Mouse (Mus musculus) midbrain, embryonic 13.5 days (tissue): ENCODE data around the gene Chaf1a. TPM values are rescaled to one million over a fixed set of nuclear protein-coding genes. Genes with fewer than 3 reads are reported as not detected.
"Not testable (repeated sequence)": the region's sequence is repeated elsewhere in the genome, so short reads cannot be mapped to it uniquely, and the experiment has no call there.

ENCODE experiments used
- ATAC-seq: fragments of 200-750 bp; cut with Nextera tagmentation; 2 replicates; pipeline ENCODE4 v1.8.0; 2017; ENCODE audit warnings: mild to moderate bottlenecking, moderate TSS enrichment, moderate library complexity
- H3K27ac ChIP-seq: fragments of 300-500 bp; sonication (generic); 2 replicates; pipeline ENCODE4 v1.5.1; 2015; ENCODE audit warnings: inconsistent platforms, mild to moderate bottlenecking, moderate library complexity
- H3K27me3 ChIP-seq: fragments of 300-500 bp; sonication (generic); 2 replicates; pipeline ENCODE4 v1.6.1; 2015; ENCODE audit warnings: mild to moderate bottlenecking, inconsistent platforms
- H3K36me3 ChIP-seq: fragments of 300-500 bp; sonication (generic); 2 replicates; pipeline ENCODE4 v1.6.1; 2015; ENCODE audit warnings: mild to moderate bottlenecking, inconsistent platforms
- H3K4me1 ChIP-seq: fragments of 300-500 bp; sonication (generic); replicated peaks from 2 replicates; pipeline ENCODE4 v1.6.1; 2015; ENCODE audit warnings: inconsistent platforms
- H3K4me2 ChIP-seq: fragments of 300-500 bp; sonication (generic); replicated peaks from 2 replicates; pipeline ENCODE4 v1.6.1; 2015; ENCODE audit warnings: moderate library complexity, mild to moderate bottlenecking, inconsistent platforms
- H3K4me3 ChIP-seq: fragments of 300-500 bp; sonication (generic); replicated peaks from 2 replicates; pipeline ENCODE4 v1.5.1; 2015; ENCODE audit warnings: mild to moderate bottlenecking, inconsistent platforms
- H3K9ac ChIP-seq: fragments of 300-500 bp; sonication (generic); replicated peaks from 2 replicates; pipeline ENCODE4 v1.6.1; 2015; ENCODE audit warnings: mild to moderate bottlenecking, inconsistent platforms
- H3K9me3 ChIP-seq: fragments of 300-500 bp; sonication (generic); 2 replicates; pipeline ENCODE4 v1.6.1; 2016; ENCODE audit warnings: mild to moderate bottlenecking, inconsistent platforms
- WGBS: fragments of 180-500 bp; shearing (Covaris S2); methylation state at CpG from one replicate; pipeline ENCODE4 v1.1.7; 2015; 5-methylcytosine and 5-hydroxymethylcytosine counted together
- polyA plus RNA-seq: library from polyadenylated mRNA; unstranded; fragments of >200 nt; fragmentation: Nextera tagmentation; extraction: Ambion mirVana; gene quantifications from 2 replicates; pipeline ENCODE4 v1.2.1, GENCODE M21; 2015

The Chaf1a gene
- polyA plus RNA-seq, 1 experiment from 2014 or later = 11.0 TPM

- Histone ChIP-seq H3K27me3 (no peaks in the 10 kb centered on the region), H3K27ac (no peak overlapping the region), H3K9me3 (no peaks in the 10 kb centered on the region), H3K36me3 (peaks cover 41% of the 10 kb centered on the region), H3K4me1 (no peaks in the 10 kb centered on the region), H3K4me3 (no peak overlapping the region), H3K4me2 (no peak overlapping the region), H3K9ac (no peak overlapping the region)
- WGBS = 57% methylated on average over 4 of the region's 4 CpGs
- peak; percentile 79 for ATAC-seq
Observed at GRCm38 (mm10) chr17:56055945-56056678, 15.9 kb downstream of the Chaf1a start.

- Histone ChIP-seq H3K4me1 (no peaks in the 10 kb centered on the region), H3K27ac (no peak overlapping the region), H3K27me3 (no peaks in the 10 kb centered on the region), H3K4me3 (no peak overlapping the region), H3K9ac (no peak overlapping the region), H3K9me3 (no peaks in the 10 kb centered on the region), H3K36me3 (peaks cover 46% of the 10 kb centered on the region), H3K4me2 (no peak overlapping the region)
- no peak for ATAC-seq
- WGBS = 87% methylated on average over 11 of the region's 11 CpGs
Observed at GRCm38 (mm10) chr17:56057381-56058120, 17.3 kb downstream of the Chaf1a start.

GRCm38 (mm10) chr17:56062081-56062480 is 21.8 kb downstream of the Chaf1a start:
- no peak for ATAC-seq
- H3K27me3 ChIP-seq = no peaks in the 10 kb centered on the region

GRCm38 (mm10) chr17:56065715-56066114 is 25.5 kb downstream of the Chaf1a start:
- not testable (repeated sequence) for H3K27me3 ChIP-seq, H3K9me3 ChIP-seq, H3K4me1 ChIP-seq, H3K9ac ChIP-seq, H3K27ac ChIP-seq, ATAC-seq, H3K4me2 ChIP-seq, H3K4me3 ChIP-seq
- WGBS = 82% methylated on average over 6 of the region's 6 CpGs
- H3K36me3 ChIP-seq = peaks cover 97% of the 10 kb centered on the region

More at GRCm38 (mm10) chr17:56062081-56062480, 21.8 kb downstream of the Chaf1a start:
- 98% methylated on average over 7 of the region's 7 CpGs for WGBS
- Histone ChIP-seq H3K9me3 (no peaks in the 10 kb centered on the region), H3K4me2 (no peak overlapping the region), H3K9ac (no peak overlapping the region; the same call in 1 of the 2 replicates), H3K4me3 (no peak overlapping the region), H3K4me1 (no peaks in the 10 kb centered on the region), H3K27ac (no peak overlapping the region), H3K36me3 (peaks cover 89% of the 10 kb centered on the region)

- Histone ChIP-seq H3K27me3 (no peaks in the 10 kb centered on the region), H3K4me1 (no peaks in the 10 kb centered on the region), H3K4me2 (no peak overlapping the region), H3K4me3 (no peak overlapping the region), H3K27ac (no peak overlapping the region), H3K9me3 (no peaks in the 10 kb centered on the region), H3K9ac (no peak overlapping the region), H3K36me3 (peaks cover 99% of the 10 kb centered on the region)
- ATAC-seq = no peak
Observed at GRCm38 (mm10) chr17:56066451-56066850, 26.2 kb downstream of the Chaf1a start.

- Histone ChIP-seq H3K4me1 (peaks cover 5% of the 10 kb centered on the region), H3K9ac (0 out of 2 replicates have a peak overlapping the region, but pooled peaks have one; percentile 5), H3K27ac (no peak overlapping the region), H3K9me3 (no peaks in the 10 kb centered on the region), H3K36me3 (peaks cover 90% of the 10 kb centered on the region), H3K4me2 (no peak overlapping the region), H3K4me3 (no peak overlapping the region), H3K27me3 (no peaks in the 10 kb centered on the region)
- 97% methylated on average over 14 of the region's 14 CpGs for WGBS
- no peak for ATAC-seq
Observed at GRCm38 (mm10) chr17:56069066-56069465, 28.8 kb downstream of the Chaf1a start.

GRCm38 (mm10) chr17:56071126-56071525 is 30.9 kb downstream of the Chaf1a start:
- no peak overlapping the region for H3K27ac ChIP-seq
- H3K4me3 ChIP-seq = no peak overlapping the region
- no peaks in the 10 kb centered on the region for H3K9me3 ChIP-seq
- no peak overlapping the region for H3K9ac ChIP-seq
- H3K27me3 ChIP-seq = no peaks in the 10 kb centered on the region
- peaks cover 70% of the 10 kb centered on the region for H3K36me3 ChIP-seq
- ATAC-seq = no peak
- H3K4me1 ChIP-seq = peaks cover 14% of the 10 kb centered on the region
- H3K4me2 ChIP-seq = no peak overlapping the region

GRCm38 (mm10) chr17:56072243-56072642 is 32.0 kb downstream of the Chaf1a start:
- 92% methylated on average over 5 of the region's 5 CpGs for WGBS
- Histone ChIP-seq H3K4me2 (no peak overlapping the region), H3K27me3 (no peaks in the 10 kb centered on the region), H3K9me3 (no peaks in the 10 kb centered on the region), H3K27ac (no peak overlapping the region), H3K9ac (no peak overlapping the region), H3K36me3 (peaks cover 59% of the 10 kb centered on the region), H3K4me3 (no peak overlapping the region), H3K4me1 (peaks cover 14% of the 10 kb centered on the region)
- ATAC-seq = no peak

GRCm38 (mm10) chr17:56074097-56074826 is 34.0 kb downstream of the Chaf1a start:
- H3K36me3 ChIP-seq = peaks cover 39% of the 10 kb centered on the region
- WGBS = 7% methylated on average over 22 of the region's 22 CpGs
- peaks cover 14% of the 10 kb centered on the region for H3K4me1 ChIP-seq
- peak overlapping the region; percentile 86 for H3K9ac ChIP-seq
- H3K4me3 ChIP-seq = peak overlapping the region; percentile 80
- ATAC-seq = peak; percentile 1
- H3K27me3 ChIP-seq = no peaks in the 10 kb centered on the region
- no peaks in the 10 kb centered on the region for H3K9me3 ChIP-seq
- peak overlapping the region; percentile 73 for H3K4me2 ChIP-seq
- peak overlapping the region; percentile 92 for H3K27ac ChIP-seq

- no peaks in the 10 kb centered on the region for H3K27me3 ChIP-seq
- ATAC-seq = peak; percentile 66
- H3K36me3 ChIP-seq = peaks cover 33% of the 10 kb centered on the region
- H3K4me1 ChIP-seq = peaks cover 14% of the 10 kb centered on the region
- WGBS = under 1% methylated on average over 35 of the region's 35 CpGs
- peak within 1 kb of the TSS; percentile 80 for H3K4me3 ChIP-seq
- peak within 1 kb of the TSS; percentile 73 for H3K4me2 ChIP-seq
- H3K27ac ChIP-seq = peak within 1 kb of the TSS; percentile 92
- no peaks in the 10 kb centered on the region for H3K9me3 ChIP-seq
- H3K9ac ChIP-seq = peak within 1 kb of the TSS; percentile 86
Observed at GRCm38 (mm10) chr17:56074827-56075208, 34.6 kb downstream of the Chaf1a start, which contains the start of gene Ubxn6. TSS of gene Ubxn6 (minus strand) at chr17:56075028.

GRCm38 (mm10) chr17:56077523-56077922 is 37.3 kb downstream of the Chaf1a start:
- no peak overlapping the region for H3K4me2 ChIP-seq
- no peak overlapping the region for H3K9ac ChIP-seq
- H3K27ac ChIP-seq = no peak overlapping the region
- peaks cover 12% of the 10 kb centered on the region for H3K36me3 ChIP-seq
- peaks cover 41% of the 10 kb centered on the region for H3K4me1 ChIP-seq
- no peaks in the 10 kb centered on the region for H3K27me3 ChIP-seq
- no peak for ATAC-seq
- no peaks in the 10 kb centered on the region for H3K9me3 ChIP-seq
- 92% methylated on average over 5 of the region's 5 CpGs for WGBS
- no peak overlapping the region for H3K4me3 ChIP-seq

- not testable (repeated sequence) for H3K27me3 ChIP-seq, ATAC-seq, H3K9me3 ChIP-seq, H3K27ac ChIP-seq, H3K9ac ChIP-seq
- peak overlapping the region; percentile 13; the same call in 1 of the 2 replicates for H3K4me3 ChIP-seq
- peaks cover 12% of the 10 kb centered on the region for H3K36me3 ChIP-seq
- H3K4me2 ChIP-seq = peak overlapping the region; percentile 34
- 65% methylated on average over 9 of the region's 9 CpGs for WGBS
- peaks cover 44% of the 10 kb centered on the region for H3K4me1 ChIP-seq
Observed at GRCm38 (mm10) chr17:56078361-56078760, 38.1 kb downstream of the Chaf1a start.
